Mouse (Mus musculus) intestine, postnatal 0 days (tissue): ENCODE results near the gene Gm14408. TPM values are rescaled to one million over a fixed set of nuclear protein-coding genes. Genes with fewer than 3 reads are reported as not detected.
"Not testable (repeated sequence)": the region's sequence is repeated elsewhere in the genome, so short reads cannot be mapped to it uniquely, and the experiment has no call there.

Experiments used
- ATAC-seq: fragments of 200-750 bp; cut with Nextera tagmentation; 2 replicates; pipeline ENCODE4 v1.8.0; 2017; ENCODE audit warnings: mild to moderate bottlenecking, moderate TSS enrichment, moderate library complexity
- H3K27ac ChIP-seq: fragments of 300-500 bp; sonication (generic); 2 replicates; pipeline ENCODE4 v1.5.1; 2014; ENCODE audit warnings: mild to moderate bottlenecking, low read depth, low read length, moderate library complexity
- H3K27me3 ChIP-seq: fragments of 300-500 bp; sonication (generic); replicated peaks from 2 replicates; pipeline ENCODE4 v1.6.1; 2014; ENCODE audit warnings: low read length, mixed read lengths; ENCODE audit not compliant: control insufficient read depth, insufficient read depth
- H3K36me3 ChIP-seq: fragments of 300-500 bp; sonication (generic); 2 replicates; pipeline ENCODE4 v1.6.1; 2014; ENCODE audit warnings: mild to moderate bottlenecking, moderate library complexity; ENCODE audit not compliant: control insufficient read depth, insufficient read depth
- H3K4me1 ChIP-seq: fragments of 300-500 bp; sonication (generic); replicated peaks from 2 replicates; pipeline ENCODE4 v1.6.1; 2014; ENCODE audit warnings: antibody characterized with exemption, low read length, mixed read lengths; ENCODE audit not compliant: control insufficient read depth, insufficient read depth
- H3K4me2 ChIP-seq: fragments of 300-500 bp; sonication (generic); replicated peaks from 2 replicates; pipeline ENCODE4 v1.6.1; 2014; ENCODE audit warnings: low read depth, mild to moderate bottlenecking, moderate library complexity
- H3K4me3 ChIP-seq: fragments of 300-500 bp; sonication (generic); 2 replicates; pipeline ENCODE4 v1.5.1; 2014; ENCODE audit warnings: low read depth, low read length
- H3K9ac ChIP-seq: fragments of 300-500 bp; sonication (generic); 2 replicates; pipeline ENCODE4 v1.6.1; 2014; ENCODE audit warnings: mild to moderate bottlenecking, low read depth, low read length
- H3K9me3 ChIP-seq: fragments of 300-500 bp; sonication (generic); 2 replicates; pipeline ENCODE4 v1.6.1; 2016; ENCODE audit warnings: mixed run types; ENCODE audit not compliant: control insufficient read depth
- WGBS: fragments of 180-500 bp; shearing (Covaris S2); extraction: QIAGEN DNeasy Blood & Tissue Kit; methylation state at CpG from one replicate; pipeline ENCODE4 v1.1.7; 2014; 5-methylcytosine and 5-hydroxymethylcytosine counted together
- polyA plus RNA-seq: library from polyadenylated mRNA; unstranded; fragments of >200 nt; fragmentation: Nextera tagmentation; extraction: Ambion mirVana; gene quantifications from 2 replicates; pipeline ENCODE4 v1.2.1, GENCODE M21; 2015

Gm14408 gene
- not detected in 2 replicates for polyA plus RNA-seq

DNA sequence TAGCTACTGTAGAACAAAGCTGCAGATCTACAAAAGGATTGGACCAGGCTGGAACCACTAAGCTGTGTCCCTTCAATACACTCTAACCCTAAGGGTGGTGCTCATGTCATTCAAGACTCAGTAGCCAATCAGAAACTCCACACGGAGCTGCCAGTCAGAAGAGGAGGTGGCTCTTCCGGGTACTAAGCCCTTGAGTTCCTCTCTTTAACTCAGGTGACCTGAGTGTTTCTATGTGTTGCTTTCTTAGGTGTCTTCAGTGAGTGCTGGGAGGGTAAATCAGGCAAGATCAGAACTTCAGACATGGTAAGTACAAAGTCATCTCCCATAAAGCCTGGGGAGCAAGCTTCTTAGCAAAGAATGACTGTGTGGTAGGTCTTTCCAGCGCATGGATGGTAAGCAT is at the start of gene Gm14408:
TSS of gene Gm14408 (plus strand) at position 301 of the 400 bp plus-strand sequence.
- not testable (repeated sequence) for ATAC-seq, H3K9ac ChIP-seq, H3K9me3 ChIP-seq, H3K4me1 ChIP-seq, H3K36me3 ChIP-seq, H3K27me3 ChIP-seq, H3K27ac ChIP-seq, H3K4me2 ChIP-seq, H3K4me3 ChIP-seq
- 78% methylated on average over 1 of the region's 3 CpGs for WGBS

- not testable (repeated sequence) for ATAC-seq, H3K27me3 ChIP-seq, H3K36me3 ChIP-seq, H3K9me3 ChIP-seq, H3K9ac ChIP-seq, H3K27ac ChIP-seq, H3K4me1 ChIP-seq
- Histone ChIP-seq H3K4me2 (peak within 1 kb of the TSS; percentile 58), H3K4me3 (peak within 1 kb of the TSS; percentile 29)
- WGBS = no CpG with 5 or more reads among the region's 6 CpGs
Measured at GRCm38 (mm10) chr2:176798312-176798711, 32.6 kb upstream of the Gm14408 start, which contains the start of gene Gm14295. Gm14295 (plus strand) TSS chr2:176798612.

GRCm38 (mm10) chr2:176798785-176799184 is 32.2 kb upstream of the Gm14408 start:
- not testable (repeated sequence) for H3K27me3 ChIP-seq, H3K27ac ChIP-seq, ATAC-seq, H3K9ac ChIP-seq, H3K4me1 ChIP-seq, H3K36me3 ChIP-seq, H3K9me3 ChIP-seq
- H3K4me2 ChIP-seq = peak overlapping the region; percentile 58
- peak overlapping the region; percentile 29 for H3K4me3 ChIP-seq
- WGBS = 6% methylated on average over 13 of the region's 15 CpGs

Other genes starting within 250 kb of the Gm14408 start
- gene Gm14308, start 194.8 kb upstream of the Gm14408 start, polyA plus RNA-seq = 9.8 and 13.8 TPM in 2 replicates
- gene Zfp973, start 160.6 kb upstream of the Gm14408 start, polyA plus RNA-seq = 3.6 and 3.8 TPM in 2 replicates
- 14.1 and 14.7 TPM in 2 replicates for gene Gm14305, start 122.8 kb upstream of the Gm14408 start, polyA plus RNA-seq
- gene Gm14295, start 32.5 kb upstream of the Gm14408 start, polyA plus RNA-seq = 9.4 and 13.4 TPM in 2 replicates
- 4.1 and 4.2 TPM in 2 replicates for gene Gm14296, start 96.7 kb downstream of the Gm14408 start, polyA plus RNA-seq
- 3.6 and 6.2 TPM in 2 replicates for gene Gm14419, start 169.8 kb downstream of the Gm14408 start, polyA plus RNA-seq
- gene Gm14401, start 243.2 kb downstream of the Gm14408 start, polyA plus RNA-seq = 0.12 TPM in 1 of 2 replicates, not detected in the other